In the genomic region with DNA sequence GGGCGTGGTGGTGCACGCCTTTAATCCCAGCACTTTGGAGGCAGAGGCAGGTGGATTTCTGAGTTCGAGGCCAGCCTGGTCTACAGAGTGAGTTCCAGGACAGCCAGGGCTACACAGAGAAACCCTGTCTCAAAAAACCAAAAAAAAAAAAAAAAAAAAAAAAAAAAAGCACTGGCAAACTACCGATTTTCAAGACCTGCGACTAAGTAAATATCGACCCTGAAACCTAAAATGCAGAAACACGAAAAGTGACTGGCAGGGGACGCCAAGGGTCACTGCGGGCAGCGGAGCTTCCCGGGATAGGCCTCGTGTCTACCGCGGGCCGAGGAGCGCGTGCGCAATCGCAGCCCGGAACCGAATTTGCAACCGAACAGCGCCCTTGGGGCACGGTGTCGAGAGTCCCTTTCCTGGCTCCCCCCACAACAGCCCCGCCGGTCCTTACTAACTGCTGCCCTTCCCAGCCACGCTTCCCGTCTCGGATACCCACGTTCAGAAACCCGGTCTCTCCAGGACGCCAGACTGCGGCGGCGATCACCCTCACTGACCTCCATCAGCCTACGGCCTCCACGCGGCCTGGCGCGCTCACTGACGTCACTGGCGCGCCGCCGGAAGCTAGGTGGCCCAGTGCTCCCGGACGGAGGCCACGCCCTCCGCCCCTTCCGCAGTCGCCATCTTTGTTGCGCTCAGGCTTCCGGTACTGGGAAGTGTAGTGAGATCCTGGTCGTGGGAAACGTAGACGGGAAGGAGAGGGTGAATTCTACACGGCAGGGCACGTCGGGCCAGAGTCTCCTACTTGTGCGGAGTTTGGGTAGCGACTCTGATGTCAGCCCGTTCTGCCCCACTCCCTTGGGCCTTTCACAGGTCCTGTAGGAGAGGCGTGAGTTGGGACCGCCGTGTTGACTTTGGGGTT, we compare ENCODE assay signal across 8 mouse cellular contexts. TPM values are rescaled to one million over a fixed set of nuclear protein-coding genes. Genes with fewer than 3 reads are reported as not detected.
A peak's percentile ranks its signal among the peaks of the same experiment; 100 is the strongest.
DNase-seq lines count a peak whose midpoint lies in the region; ATAC-seq lines count a peak whose summit lies in the region.

Gene Tbrg4 (minus strand): TSS at position 590 of the 910 bp plus-strand sequence.

- WGBS in lung, embryonic 16.5 days, result under 1% methylated on average over 66 of the region's 66 CpGs

- peak; percentile 81 for DNase-seq in MEL-GATA-1-ER (ENCODE audit: extremely low read depth, low read depth)
- peak; percentile 91 for DNase-seq in cerebellum, adult 8-10 months
- peak; percentile 96 for DNase-seq in forelimb bud, embryonic 11.5 days (ENCODE audit: low read depth, low spot score)
- peak; percentile 80 for DNase-seq in layer of hippocampus, adult 9-10 months (ENCODE audit: low spot score)
- peak; percentile 77 for DNase-seq in ovary, postnatal 10 days (ENCODE audit: low spot score)
- DNase-seq in thymus, postnatal 10 days (ENCODE audit: low spot score in 2 of 2), result peak; percentile 83 to 88

- H3K9ac ChIP-seq in lung, embryonic 16.5 days (ENCODE audit: low read length), result peak within 1 kb of the TSS; percentile 75

- H3K27me3 ChIP-seq in lung, embryonic 16.5 days (ENCODE audit: control insufficient read depth, insufficient read depth, low read depth, low read length), result no peaks in the 10 kb centered on the region

- H3K4me2 ChIP-seq in lung, embryonic 16.5 days (ENCODE audit: low read depth, low read length), result peak within 1 kb of the TSS; percentile 85

- H3K4me1 ChIP-seq in lung, embryonic 16.5 days (replicated peaks; ENCODE audit: control insufficient read depth, insufficient read depth, low read length), result peaks cover 20% of the 10 kb centered on the region

- no peaks in the 10 kb centered on the region for H3K9me3 ChIP-seq in lung, embryonic 16.5 days (ENCODE audit: control insufficient read depth, low read length)

- H3K4me3 ChIP-seq in lung, embryonic 16.5 days (ENCODE audit: low read length), result peak within 1 kb of the TSS; percentile 81

- H3K27ac ChIP-seq in lung, embryonic 16.5 days (ENCODE audit: low read length), result peak within 1 kb of the TSS; percentile 72

- ATAC-seq in hematopoietic stem cell, adult 5-6 weeks (replicated peaks in 1 of 2; ENCODE audit: insufficient read depth in 1 of 2, low FRiP score in 2 of 2, low TSS enrichment in 1 of 2, low read depth in 1 of 2, poor library complexity in 2 of 2, severe bottlenecking in 2 of 2), result peak; percentile 79 to 84
- peak; percentile 98 for ATAC-seq in lung, embryonic 16.5 days (ENCODE audit: low read depth)

- H3K36me3 ChIP-seq in lung, embryonic 16.5 days (ENCODE audit: control insufficient read depth, insufficient read depth, low read length), result peaks cover 12% of the 10 kb centered on the region

RNA-seq across cellular contexts. Expression of gene Tbrg4, which starts in this region (rescaled TPM):
- total RNA-seq in hematopoietic stem cell, adult 5-6 weeks (2017), result 19.9 and 36.6 TPM in 2 replicates
- 31.5 and 34.8 TPM in 2 replicates for polyA plus RNA-seq in lung, embryonic 16.5 days (2015; fragmentation: Nextera tagmentation; extraction: Ambion mirVana)

Comparison
In these comparisons a context has a peak if more than half of its experiments do, and no peak if none do; other contexts are left out.
1. Peak in every context shown above with its lines: DNase-seq, ATAC-seq, H3K4me3 ChIP-seq and H3K27ac ChIP-seq.